Mouse (Mus musculus) lung, adult 10 weeks (tissue): ENCODE data around the gene Ceacam3. TPM values are rescaled to one million over a fixed set of nuclear protein-coding genes. Genes with fewer than 3 reads are reported as not detected.

Source experiments
- polyA plus RNA-seq: library from polyadenylated mRNA; stranded (reverse); fragments of 350-450 nt; fragmentation: Illumina TruSeq; extraction: RNeasy Lipid Tissue Mini Kit (QIAGEN cat#74804); gene quantifications from one replicate; pipeline ENCODE4 v1.2.3, GENCODE M21; 2014; ENCODE audit warnings: low read depth, low replicate concordance; ENCODE audit not compliant: insufficient read depth

Ceacam3 gene
- polyA plus RNA-seq = not detected

GRCm38 (mm10) chr7:17149931-17150330 lies at the start of gene Ceacam3:
TSS of gene Ceacam3 (plus strand) at chr7:17150282.

GRCm38 (mm10) chr7:17203177-17203576 lies 53.1 kb downstream of the Ceacam3 start, which contains the start of gene Psg29:
TSS of gene Psg29 (plus strand) at chr7:17203477.

Other genes starting within 250 kb of the Ceacam3 start
- 2.2 TPM for gene Ptgir, start 243.8 kb upstream of the Ceacam3 start, polyA plus RNA-seq
- 135 TPM for gene Calm3, start 226.2 kb upstream of the Ceacam3 start, polyA plus RNA-seq
- gene Pnmal2, start 205.6 kb upstream of the Ceacam3 start, polyA plus RNA-seq = 1.5 TPM
- not detected for gene Pnmal1, start 190.6 kb upstream of the Ceacam3 start, polyA plus RNA-seq
- not detected for gene Gm42372, start 167.2 kb upstream of the Ceacam3 start, polyA plus RNA-seq
- 3.4 TPM for gene Ccdc8, start 157.6 kb upstream of the Ceacam3 start, polyA plus RNA-seq
- gene Ppp5c, start 122.4 kb upstream of the Ceacam3 start, polyA plus RNA-seq = 51.7 TPM
- gene Hif3a, start 87.9 kb upstream of the Ceacam3 start, polyA plus RNA-seq = 0.50 TPM
- gene Psg16, start 76.2 kb upstream of the Ceacam3 start, polyA plus RNA-seq = not detected
- not detected for gene Psg29, start 53.2 kb downstream of the Ceacam3 start, polyA plus RNA-seq